Mouse (Mus musculus) kidney, embryonic 14.5 days (tissue): ENCODE data around the gene Tmem143. TPM values are rescaled to one million over a fixed set of nuclear protein-coding genes. Genes with fewer than 3 reads are reported as not detected.
A peak's percentile ranks its signal among the peaks of the same experiment; 100 is the strongest.
"Not testable (repeated sequence)": the region's sequence is repeated elsewhere in the genome, so short reads cannot be mapped to it uniquely, and the experiment has no call there.

Experiments
- ATAC-seq: fragments of 200-750 bp; cut with Nextera tagmentation; 2 replicates; pipeline ENCODE4 v1.8.0; 2017; ENCODE audit warnings: moderate number of reproducible peaks, mild to moderate bottlenecking, moderate TSS enrichment, moderate library complexity; ENCODE audit not compliant: low FRiP score, low TSS enrichment
- H3K27ac ChIP-seq: fragments of 300-500 bp; sonication (generic); 2 replicates; pipeline ENCODE4 v1.5.1; 2014; ENCODE audit warnings: low read depth, mild to moderate bottlenecking, low read length, moderate library complexity, mixed read lengths
- H3K27me3 ChIP-seq: fragments of 300-500 bp; sonication (generic); 2 replicates; pipeline ENCODE4 v1.6.1; 2014; ENCODE audit warnings: mild to moderate bottlenecking, low read length; ENCODE audit not compliant: control insufficient read depth, insufficient read depth
- H3K36me3 ChIP-seq: fragments of 300-500 bp; sonication (generic); 2 replicates; pipeline ENCODE4 v1.6.1; 2014; ENCODE audit warnings: low read length, mixed read lengths; ENCODE audit not compliant: control insufficient read depth, insufficient read depth
- H3K4me1 ChIP-seq: fragments of 300-500 bp; sonication (generic); 2 replicates; pipeline ENCODE4 v1.6.1; 2014; ENCODE audit warnings: low read length, mixed read lengths; ENCODE audit not compliant: control insufficient read depth, insufficient read depth
- H3K4me2 ChIP-seq: fragments of 300-500 bp; sonication (generic); replicated peaks from 2 replicates; pipeline ENCODE4 v1.6.1; 2014; ENCODE audit warnings: low read depth, mild to moderate bottlenecking, low read length
- H3K4me3 ChIP-seq: fragments of 300-500 bp; sonication (generic); 2 replicates; pipeline ENCODE4 v1.5.1; 2014; ENCODE audit warnings: mild to moderate bottlenecking, low read length
- H3K9ac ChIP-seq: fragments of 300-500 bp; sonication (generic); 2 replicates; pipeline ENCODE4 v1.6.1; 2014; ENCODE audit warnings: low read depth, mild to moderate bottlenecking, low read length, moderate library complexity
- H3K9me3 ChIP-seq: fragments of 300-500 bp; sonication (generic); 2 replicates; pipeline ENCODE4 v1.6.1; 2016; ENCODE audit warnings: low read length; ENCODE audit not compliant: control insufficient read depth
- WGBS: fragments of 180-500 bp; shearing (Covaris S2); extraction: QIAGEN DNeasy Blood & Tissue Kit; methylation state at CpG from one replicate; pipeline ENCODE4 v1.1.7; 2014; 5-methylcytosine and 5-hydroxymethylcytosine counted together
- polyA plus RNA-seq: library from polyadenylated mRNA; unstranded; fragments of >200 nt; fragmentation: Nextera tagmentation; extraction: Ambion mirVana; gene quantifications from 2 replicates; pipeline ENCODE4 v1.2.1, GENCODE M21; 2014

The Tmem143 gene
- polyA plus RNA-seq, 1 experiment from 2014 or later: 4.5 TPM

DNA sequence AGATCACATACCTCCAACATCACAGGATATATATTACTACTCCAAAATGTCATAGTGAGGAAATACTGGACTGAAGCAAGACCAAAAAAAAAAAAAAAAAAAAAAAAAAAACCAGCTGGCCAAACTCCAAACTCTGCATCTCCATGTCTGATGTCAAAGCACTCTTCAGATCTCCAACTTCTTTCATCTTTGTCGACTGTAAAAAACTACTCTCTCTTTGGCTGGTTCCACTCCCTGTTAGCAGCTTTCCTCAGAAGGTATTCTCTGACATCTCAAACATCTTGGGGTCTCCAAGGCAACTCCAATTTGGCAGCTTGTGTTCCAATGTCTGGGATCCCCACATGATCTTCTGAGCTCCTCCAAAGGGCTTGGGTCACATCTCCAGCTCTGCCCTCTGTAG, 18.5 kb upstream of the Tmem143 start, which contains the start of gene Grin2d:
Grin2d (minus strand) TSS at position 101 of the 400 bp plus-strand sequence.
- not testable (repeated sequence) for H3K9ac ChIP-seq, ATAC-seq, H3K4me1 ChIP-seq, H3K4me3 ChIP-seq, H3K27me3 ChIP-seq, H3K4me2 ChIP-seq, H3K9me3 ChIP-seq, H3K27ac ChIP-seq
- peaks cover 87% of the 10 kb centered on the region for H3K36me3 ChIP-seq
- 97% methylated on average over 1 of the region's 1 CpGs for WGBS

DNA sequence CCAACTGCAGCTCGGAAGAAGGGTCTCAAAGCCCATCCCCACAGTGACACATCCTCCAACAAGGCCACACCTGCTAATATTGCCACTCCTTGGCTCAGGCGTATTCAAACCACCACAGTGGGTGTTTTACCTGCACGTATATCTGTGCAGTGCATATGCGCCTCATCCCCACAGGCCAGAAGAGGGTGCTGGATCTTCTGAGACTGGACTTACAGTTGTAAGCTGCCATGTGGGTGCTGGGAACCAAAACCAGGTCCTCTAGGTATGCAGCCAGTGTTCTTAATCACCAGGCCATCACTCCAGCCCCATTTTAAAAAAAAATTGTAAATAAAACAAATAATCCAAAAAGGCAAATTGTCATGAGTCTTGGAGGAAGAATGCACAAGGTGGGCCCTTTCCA, 16.2 kb upstream of the Tmem143 start:
- Histone ChIP-seq H3K9me3 (no peaks in the 10 kb centered on the region), H3K4me1 (no peaks in the 10 kb centered on the region), H3K4me2 (no peak overlapping the region), H3K9ac (no peak overlapping the region), H3K36me3 (peaks cover 96% of the 10 kb centered on the region), H3K27ac (no peak overlapping the region), H3K4me3 (no peak overlapping the region), H3K27me3 (no peaks in the 10 kb centered on the region)
- 97% methylated on average over 4 of the region's 4 CpGs for WGBS
- no peak for ATAC-seq

DNA sequence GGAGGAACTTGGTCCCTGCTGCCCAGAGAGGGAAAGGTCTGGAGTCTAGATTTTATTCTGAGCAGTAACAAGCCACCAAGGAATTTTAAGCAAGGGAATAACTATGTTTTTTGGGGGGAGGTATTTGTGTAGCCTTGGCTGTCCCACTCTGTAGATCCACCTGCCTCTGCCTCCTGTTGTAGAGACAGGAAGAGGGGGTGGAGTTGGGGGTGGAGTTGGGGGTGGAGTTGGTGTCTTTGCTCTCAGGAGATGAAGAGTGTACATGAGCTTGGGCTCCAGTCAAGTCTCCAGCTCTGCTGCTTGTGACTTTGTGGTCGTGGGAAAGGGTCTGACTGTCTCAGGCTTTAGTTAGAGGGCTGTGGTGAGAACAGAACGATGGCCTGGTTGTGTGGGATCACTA, 15.7 kb upstream of the Tmem143 start:
- no peaks in the 10 kb centered on the region for H3K9me3 ChIP-seq
- H3K4me2 ChIP-seq: no peak overlapping the region
- H3K36me3 ChIP-seq: peaks cover 95% of the 10 kb centered on the region

DNA sequence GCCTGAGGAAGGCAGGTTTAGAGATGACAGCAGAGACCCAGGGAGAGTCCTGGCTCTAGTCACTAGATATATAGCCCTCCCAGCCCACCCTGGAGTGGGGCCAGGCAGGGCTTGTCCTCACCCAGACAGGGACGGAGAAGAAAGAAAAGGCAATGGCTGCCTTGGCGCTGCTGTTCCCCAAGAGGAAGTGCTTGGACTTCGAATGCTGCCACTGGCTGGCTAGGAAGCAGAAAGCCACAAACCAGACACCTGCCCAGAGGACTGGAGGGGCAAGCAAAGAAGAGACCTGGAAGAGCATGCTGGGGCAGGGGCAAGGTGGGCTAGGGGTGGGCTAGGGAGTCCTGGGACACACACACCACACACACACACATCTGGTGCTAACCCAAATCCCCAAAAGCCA, 9.5 kb upstream of the Tmem143 start:
- WGBS: 41% methylated on average over 3 of the region's 3 CpGs
- Histone ChIP-seq H3K4me3 (no peak overlapping the region), H3K9me3 (no peaks in the 10 kb centered on the region), H3K27ac (no peak overlapping the region), H3K4me2 (no peak overlapping the region), H3K9ac (no peak overlapping the region), H3K27me3 (no peaks in the 10 kb centered on the region), H3K4me1 (no peaks in the 10 kb centered on the region), H3K36me3 (peaks cover 39% of the 10 kb centered on the region)
- ATAC-seq: no peak

More for the DNA sequence above, 15.7 kb upstream of the Tmem143 start:
- no peak for ATAC-seq
- Histone ChIP-seq H3K9ac (no peak overlapping the region), H3K27me3 (no peaks in the 10 kb centered on the region), H3K4me3 (no peak overlapping the region), H3K4me1 (no peaks in the 10 kb centered on the region), H3K27ac (no peak overlapping the region)
- 94% methylated on average over 2 of the region's 2 CpGs for WGBS

DNA sequence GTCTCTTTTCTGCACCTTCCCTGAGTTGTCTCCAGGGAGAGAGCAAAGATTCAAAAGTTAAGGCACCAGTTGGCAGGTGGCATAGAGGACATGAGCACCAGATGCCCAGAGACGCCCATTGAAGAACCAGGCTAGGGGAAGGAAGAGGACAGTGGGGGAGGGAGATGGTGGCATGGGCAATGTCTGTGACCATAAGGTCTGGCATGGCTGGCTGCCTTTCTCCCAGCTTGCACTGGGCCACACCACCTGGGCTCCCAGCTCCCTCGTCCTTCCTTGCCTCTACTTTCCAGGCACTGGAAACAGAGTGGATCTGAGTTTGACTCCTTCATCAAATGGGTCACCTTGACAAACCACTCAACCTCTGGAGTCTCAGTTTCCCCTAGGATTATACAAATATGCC, 4.1 kb upstream of the Tmem143 start:
- no peak overlapping the region for H3K4me2 ChIP-seq
- ATAC-seq: no peak
- H3K4me3 ChIP-seq: no peak overlapping the region
- H3K36me3 ChIP-seq: no peaks in the 10 kb centered on the region
- H3K27ac ChIP-seq: no peak overlapping the region
- 68% methylated on average over 2 of the region's 2 CpGs for WGBS
- no peak overlapping the region for H3K9ac ChIP-seq
- H3K27me3 ChIP-seq: no peaks in the 10 kb centered on the region
- no peaks in the 10 kb centered on the region for H3K4me1 ChIP-seq
- H3K9me3 ChIP-seq: no peaks in the 10 kb centered on the region

DNA sequence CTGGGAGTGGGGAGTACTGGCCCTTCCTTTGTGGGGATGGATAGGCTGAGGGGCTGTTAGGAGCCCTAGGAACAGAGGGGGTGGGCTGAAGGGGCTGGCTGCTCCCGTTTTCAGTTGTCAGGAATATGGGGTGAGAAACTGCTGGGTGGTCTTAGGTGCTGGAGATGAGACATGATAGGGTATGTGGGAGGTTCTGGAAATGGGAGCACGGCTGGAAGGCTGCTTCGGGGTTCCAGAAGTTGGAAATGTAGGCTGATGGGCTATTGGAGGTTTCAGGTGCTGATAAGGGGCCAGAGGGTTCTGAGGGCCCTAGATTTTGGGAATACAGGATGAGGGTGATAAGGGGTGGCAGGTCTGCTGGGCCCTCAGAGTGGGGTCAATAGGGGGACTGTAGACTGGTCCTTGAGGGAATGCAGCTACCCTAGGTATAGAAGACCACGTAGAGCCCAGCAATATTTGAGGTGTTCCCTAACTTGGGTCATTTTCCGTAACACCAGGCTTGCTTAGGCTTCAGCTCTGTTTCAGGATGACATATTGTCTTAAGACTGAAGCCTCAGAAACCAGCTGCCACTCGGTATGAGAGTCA, 717 bp upstream of the Tmem143 start:
- Histone ChIP-seq H3K27me3 (no peaks in the 10 kb centered on the region), H3K36me3 (no peaks in the 10 kb centered on the region), H3K9me3 (no peaks in the 10 kb centered on the region), H3K27ac (no peak overlapping the region), H3K4me3 (no peak overlapping the region), H3K4me1 (no peaks in the 10 kb centered on the region), H3K9ac (peak overlapping the region; percentile 40; the same call in 1 of the 2 replicates), H3K4me2 (peak overlapping the region; percentile 38)
- no peak; the same call in 1 of the 2 replicates for ATAC-seq
- WGBS: 74% methylated on average over 6 of the region's 6 CpGs

DNA sequence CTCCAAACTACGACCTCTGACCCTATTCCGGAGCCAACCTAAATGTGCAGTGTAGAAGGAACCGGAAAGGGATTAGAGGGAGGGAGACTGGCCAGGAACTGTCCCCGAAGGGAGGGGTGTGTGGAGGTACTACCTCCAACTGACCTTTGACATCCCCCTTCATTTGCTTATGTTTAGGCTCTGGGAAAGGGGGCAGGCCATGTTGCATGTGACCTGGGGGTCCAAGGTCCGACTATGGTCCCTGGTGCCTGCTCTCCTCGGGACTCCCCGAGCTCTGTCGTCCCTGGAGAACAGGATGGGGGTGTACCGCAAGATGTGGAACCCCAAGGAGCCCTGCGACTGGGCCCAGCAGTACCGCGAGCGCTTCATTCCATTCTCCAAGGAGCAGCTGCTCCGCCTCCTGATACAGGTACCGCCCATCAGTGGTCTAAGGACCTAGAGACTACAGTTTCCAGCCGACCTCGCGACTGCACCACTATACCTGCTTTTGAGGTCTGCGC, 567 bp downstream of the Tmem143 start:
- H3K9me3 ChIP-seq: no peaks in the 10 kb centered on the region
- H3K27me3 ChIP-seq: no peaks in the 10 kb centered on the region
- peak overlapping the region; percentile 71 for H3K4me2 ChIP-seq
- H3K4me1 ChIP-seq: no peaks in the 10 kb centered on the region
- WGBS: 1% methylated on average over 19 of the region's 19 CpGs
- peak overlapping the region; percentile 57; the same call in 1 of the 2 replicates for H3K27ac ChIP-seq
- ATAC-seq: peak; percentile 82
- no peaks in the 10 kb centered on the region for H3K36me3 ChIP-seq
- H3K4me3 ChIP-seq: peak overlapping the region; percentile 37
- H3K9ac ChIP-seq: peak overlapping the region; percentile 54

DNA sequence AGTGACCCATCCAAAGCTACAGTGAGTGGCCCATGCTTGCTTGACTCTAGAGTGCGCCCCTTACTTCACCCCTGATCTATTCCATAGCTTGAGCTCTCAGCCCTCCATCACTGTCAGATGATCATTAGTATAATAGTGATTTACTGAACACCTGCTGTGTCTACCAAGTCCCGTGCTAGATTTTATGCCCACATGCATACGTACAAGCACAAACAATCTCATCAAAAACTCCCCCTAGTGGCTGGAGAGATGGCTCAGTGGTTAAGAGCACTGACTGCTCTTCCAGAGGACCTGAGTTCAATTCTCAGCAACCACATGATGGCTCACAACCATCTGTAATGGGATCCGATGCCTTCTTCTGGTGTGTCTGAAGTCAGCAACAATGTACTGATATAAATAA, 1.4 kb downstream of the Tmem143 start:
- 57% methylated on average over 4 of the region's 4 CpGs for WGBS
- not testable (repeated sequence) for H3K27me3 ChIP-seq, H3K27ac ChIP-seq, H3K9me3 ChIP-seq, H3K4me3 ChIP-seq, H3K36me3 ChIP-seq, ATAC-seq, H3K9ac ChIP-seq, H3K4me1 ChIP-seq
- H3K4me2 ChIP-seq: peak overlapping the region; percentile 71

DNA sequence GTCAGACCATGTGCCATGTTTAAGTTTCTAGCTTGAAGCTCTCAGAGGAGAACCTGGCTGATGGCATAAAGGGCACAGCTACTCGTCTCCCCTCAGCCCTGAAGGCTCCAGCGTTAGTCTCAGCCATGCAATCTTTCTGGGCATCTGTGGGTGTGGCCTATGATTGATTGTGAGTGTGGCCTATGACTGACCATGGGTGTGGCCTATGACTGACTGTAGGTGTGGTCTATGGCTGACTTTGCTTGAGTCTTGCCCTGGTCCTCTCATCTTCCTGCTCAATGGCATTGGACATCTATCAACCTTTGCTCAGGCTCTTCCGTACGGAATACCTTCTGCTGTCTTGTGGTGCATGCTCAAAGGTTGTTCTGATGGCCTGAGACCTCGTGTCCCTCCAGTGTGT, 4.8 kb downstream of the Tmem143 start:
- ATAC-seq: no peak
- no peaks in the 10 kb centered on the region for H3K9me3 ChIP-seq
- H3K4me2 ChIP-seq: no peak overlapping the region
- H3K4me3 ChIP-seq: no peak overlapping the region
- no peaks in the 10 kb centered on the region for H3K27me3 ChIP-seq
- H3K27ac ChIP-seq: no peak overlapping the region
- 51% methylated on average over 5 of the region's 5 CpGs for WGBS
- no peaks in the 10 kb centered on the region for H3K36me3 ChIP-seq
- H3K4me1 ChIP-seq: no peaks in the 10 kb centered on the region
- no peak overlapping the region for H3K9ac ChIP-seq
